Mouse (Mus musculus): ENCODE measurements around the gene Zfp94.

Gene Zfp94

GRCm38 (mm10) chr7:24316567-24317092, at the start of gene Zfp94:
TSS of gene Zfp94 (minus strand) at chr7:24316666.
- DNase-seq = peak; percentile 97

GRCm38 (mm10) chr7:24365258-24366014, 49.0 kb upstream of the Zfp94 start:
- no peak for DNase-seq

- peak; percentile 81 for DNase-seq
Measured at GRCm38 (mm10) chr7:24364827-24365226, 48.4 kb upstream of the Zfp94 start.

- no peak for DNase-seq
Measured at GRCm38 (mm10) chr7:24363228-24363627, 46.8 kb upstream of the Zfp94 start.

- no peak for DNase-seq
Measured at GRCm38 (mm10) chr7:24361001-24361400, 44.5 kb upstream of the Zfp94 start.

- no peak for DNase-seq
Measured at GRCm38 (mm10) chr7:24359269-24359668, 42.8 kb upstream of the Zfp94 start.

GRCm38 (mm10) chr7:24357899-24358298, 41.4 kb upstream of the Zfp94 start:
- DNase-seq = no peak

- DNase-seq = no peak
Measured at GRCm38 (mm10) chr7:24356081-24356480, 39.6 kb upstream of the Zfp94 start.

GRCm38 (mm10) chr7:24355646-24356045, 39.2 kb upstream of the Zfp94 start:
- DNase-seq = no peak

GRCm38 (mm10) chr7:24348896-24349295, 32.4 kb upstream of the Zfp94 start, which contains the start of gene Lypd5:
TSS of gene Lypd5 (plus strand) at chr7:24349196.
- DNase-seq = no peak

GRCm38 (mm10) chr7:24346444-24346843, 30.0 kb upstream of the Zfp94 start:
- no peak for DNase-seq

- DNase-seq = no peak
Measured at GRCm38 (mm10) chr7:24343701-24344272, 27.3 kb upstream of the Zfp94 start.

GRCm38 (mm10) chr7:24338241-24338640, 21.8 kb upstream of the Zfp94 start:
- DNase-seq = no peak

- peak; percentile 75 for DNase-seq
Measured at GRCm38 (mm10) chr7:24335699-24336309, 19.3 kb upstream of the Zfp94 start.

- DNase-seq = no peak
Measured at GRCm38 (mm10) chr7:24333304-24333986, 17.0 kb upstream of the Zfp94 start, which contains the start of gene Tescl. TSS of gene Tescl (minus strand) at chr7:24333936.

- DNase-seq = no peak
Measured at GRCm38 (mm10) chr7:24327281-24327975, 11.0 kb upstream of the Zfp94 start.

GRCm38 (mm10) chr7:24326273-24327135, 10.0 kb upstream of the Zfp94 start:
- DNase-seq = no peak

- no peak for DNase-seq
Measured at GRCm38 (mm10) chr7:24325675-24326128, 9.2 kb upstream of the Zfp94 start.

- no peak for DNase-seq
Measured at GRCm38 (mm10) chr7:24325197-24325596, 8.7 kb upstream of the Zfp94 start.

GRCm38 (mm10) chr7:24322593-24322992, 6.1 kb upstream of the Zfp94 start:
- no peak for DNase-seq

GRCm38 (mm10) chr7:24318942-24319341, 2.5 kb upstream of the Zfp94 start:
- DNase-seq = no peak
